Mouse (Mus musculus) heart, adult 10 weeks (tissue): ENCODE measurements around the gene Cntnap1. TPM values are rescaled to one million over a fixed set of nuclear protein-coding genes. Genes with fewer than 3 reads are reported as not detected.

Source experiments
- polyA plus RNA-seq: library from polyadenylated mRNA; stranded (reverse); fragments of 350-450 nt; fragmentation: Illumina TruSeq; extraction: RNeasy Lipid Tissue Mini Kit (QIAGEN cat#74804); gene quantifications from one replicate; pipeline ENCODE4 v1.2.3, GENCODE M21; 2014; ENCODE audit warnings: low read depth, low replicate concordance

Cntnap1 gene
- 2.4 TPM for polyA plus RNA-seq

GRCm38 (mm10) chr11:101170354-101170810 lies at the start of gene Cntnap1:
Cntnap1 (plus strand) TSS chr11:101170523.

GRCm38 (mm10) chr11:101155728-101156371 lies 14.5 kb upstream of the Cntnap1 start, which contains the start of gene Tubg2:
Tubg2 (plus strand) TSS chr11:101155907.

GRCm38 (mm10) chr11:101170811-101171610 lies 688 bp downstream of the Cntnap1 start, which contains the start of gene Plekhh3:
Plekhh3 (minus strand) TSS chr11:101171351.

GRCm38 (mm10) chr11:101174851-101175628 lies 4.7 kb downstream of the Cntnap1 start, which contains the start of gene Ccr10:
Ccr10 (minus strand) TSS chr11:101175443.

GRCm38 (mm10) chr11:101226065-101226701 lies 55.9 kb downstream of the Cntnap1 start, which contains the start of gene Ezh1:
Ezh1 (minus strand) TSS chr11:101226463.

Other genes with a start within 250 kb of the Cntnap1 start
- 83.2 TPM for gene Stat3, start 231.0 kb upstream of the Cntnap1 start, polyA plus RNA-seq
- 133 TPM for gene Cavin1, start 199.6 kb upstream of the Cntnap1 start, polyA plus RNA-seq
- gene Atp6v0a1, start 161.1 kb upstream of the Cntnap1 start, polyA plus RNA-seq, result 72.1 TPM
- gene Naglu, start 100.5 kb upstream of the Cntnap1 start, polyA plus RNA-seq, result 10.5 TPM
- gene Hsd17b1, start 92.1 kb upstream of the Cntnap1 start, polyA plus RNA-seq, result 0.81 TPM
- 18.0 TPM for gene Coasy, start 88.0 kb upstream of the Cntnap1 start, polyA plus RNA-seq
- gene Mlx, start 83.2 kb upstream of the Cntnap1 start, polyA plus RNA-seq, result 35.5 TPM
- 4.0 TPM for gene Psmc3ip, start 75.1 kb upstream of the Cntnap1 start, polyA plus RNA-seq
- 35.9 TPM for gene Retreg3, start 50.6 kb upstream of the Cntnap1 start, polyA plus RNA-seq
- 30.3 TPM for gene Tubg1, start 50.6 kb upstream of the Cntnap1 start, polyA plus RNA-seq
- 2.6 TPM for gene Tubg2, start 14.6 kb upstream of the Cntnap1 start, polyA plus RNA-seq
- 16.2 TPM for gene Plekhh3, start 828 bp downstream of the Cntnap1 start, polyA plus RNA-seq
- not detected for gene Ccr10, start 4.9 kb downstream of the Cntnap1 start, polyA plus RNA-seq
- 30.8 TPM for gene Ezh1, start 55.9 kb downstream of the Cntnap1 start, polyA plus RNA-seq
- gene Ramp2, start 75.5 kb downstream of the Cntnap1 start, polyA plus RNA-seq, result 49.3 TPM
- gene Vps25, start 83.2 kb downstream of the Cntnap1 start, polyA plus RNA-seq, result 142 TPM
- gene Wnk4, start 90.0 kb downstream of the Cntnap1 start, polyA plus RNA-seq, result 13.8 TPM
- gene Cntd1, start 108.5 kb downstream of the Cntnap1 start, polyA plus RNA-seq, result 0.58 TPM
- gene Coa3, start 108.6 kb downstream of the Cntnap1 start, polyA plus RNA-seq, result 111 TPM
- 86.4 TPM for gene Becn1, start 131.8 kb downstream of the Cntnap1 start, polyA plus RNA-seq
- 58.9 TPM for gene Psme3, start 145.7 kb downstream of the Cntnap1 start, polyA plus RNA-seq
- gene Aoc2, start 154.5 kb downstream of the Cntnap1 start, polyA plus RNA-seq, result 2.0 TPM
- gene Aoc3, start 160.1 kb downstream of the Cntnap1 start, polyA plus RNA-seq, result 10.5 TPM
- 0.24 TPM for gene G6pc, start 197.0 kb downstream of the Cntnap1 start, polyA plus RNA-seq
- 46.6 TPM for gene Aarsd1, start 247.1 kb downstream of the Cntnap1 start, polyA plus RNA-seq